Mouse (Mus musculus) thymus, postnatal 25 days (tissue): ENCODE data around the gene Mafk.
A peak's percentile ranks its signal among the peaks of the same experiment; 100 is the strongest.

Experiments used
- DNase-seq: peaks from one replicate; pipeline ENCODE4 v3.0.0; 2022

Mafk gene

GRCm38 (mm10) chr5:139797473-139798167, 6.3 kb downstream of the Mafk start:
- DNase-seq = no peak

DNA sequence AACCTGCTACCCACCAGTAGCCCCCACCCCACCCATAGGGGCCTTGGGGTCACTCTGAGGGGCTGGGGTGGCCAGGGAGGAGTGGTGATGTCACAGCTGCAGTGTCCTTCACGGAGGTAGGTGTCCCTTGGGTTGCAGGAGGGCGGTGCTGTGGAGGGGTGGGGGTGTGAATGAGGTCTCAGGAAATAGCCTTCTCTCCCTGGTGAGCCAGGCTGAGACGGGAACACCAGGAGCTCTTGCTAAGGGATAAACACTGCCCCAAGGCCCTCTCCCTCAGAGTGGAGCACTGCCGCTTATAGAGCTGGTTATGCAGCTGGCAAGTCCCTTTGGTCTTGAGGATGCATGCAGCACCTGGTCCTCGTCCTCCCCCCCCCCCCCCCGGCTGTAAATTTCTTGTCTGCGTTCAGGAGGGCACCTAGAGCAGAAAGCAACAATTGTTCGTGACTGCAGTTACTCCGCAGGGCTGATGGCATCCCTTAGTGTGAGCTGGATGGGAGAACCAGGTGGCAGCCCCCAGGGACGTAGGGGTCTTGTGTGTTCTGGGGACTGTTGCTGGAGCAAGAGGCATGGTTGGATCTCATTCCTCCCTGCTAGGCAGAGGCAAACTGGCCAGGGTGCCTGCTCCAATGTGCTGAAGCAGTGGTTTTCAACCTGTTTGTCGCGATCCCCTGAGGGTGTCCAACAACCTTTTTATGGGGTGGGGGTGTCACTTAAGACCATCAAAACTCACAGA, 7.0 kb downstream of the Mafk start:
- DNase-seq = no peak

GRCm38 (mm10) chr5:139799041-139799440, 7.7 kb downstream of the Mafk start:
- no peak for DNase-seq

GRCm38 (mm10) chr5:139799801-139800590, 8.7 kb downstream of the Mafk start:
- DNase-seq = no peak

DNA sequence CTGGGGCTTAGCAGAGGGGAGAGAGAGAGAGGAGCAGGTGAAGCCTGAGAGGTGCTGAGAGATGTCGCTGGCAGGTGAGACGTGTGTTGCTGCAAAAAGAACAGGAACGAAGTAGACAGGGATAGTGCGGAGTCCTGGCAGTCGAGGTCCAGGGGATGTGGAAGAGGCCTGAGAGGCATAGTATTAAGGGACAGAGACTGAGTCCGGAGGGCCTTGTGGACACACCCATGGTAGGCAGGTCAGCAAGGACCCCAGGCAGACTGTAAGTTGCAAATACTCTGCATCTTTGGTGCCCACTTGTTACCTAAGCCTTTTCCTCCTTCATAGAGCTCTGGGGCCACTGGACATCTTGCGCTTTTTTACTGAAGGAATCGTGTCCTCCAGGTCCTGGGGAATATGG, 9.9 kb downstream of the Mafk start:
- no peak for DNase-seq

DNA sequence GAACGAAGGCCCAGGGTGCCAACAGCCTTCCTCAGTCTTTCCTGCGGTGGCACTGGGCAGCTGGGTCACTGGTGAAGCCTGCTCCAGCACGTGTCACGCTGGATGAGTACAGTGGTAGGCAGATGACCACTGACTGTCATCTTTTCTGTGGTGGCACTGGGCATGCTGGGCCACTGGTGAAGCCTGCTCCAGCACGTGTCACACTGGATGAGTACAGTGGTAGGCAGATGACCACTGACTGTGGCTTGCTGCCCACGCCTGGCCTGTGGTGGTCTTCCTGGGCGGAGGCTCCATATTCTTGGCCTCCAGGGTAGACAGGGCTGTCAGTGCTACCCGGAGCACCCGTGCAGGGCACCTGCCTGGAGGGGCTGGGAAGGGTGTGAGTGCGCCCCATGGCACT, 10.6 kb downstream of the Mafk start:
- DNase-seq = no peak

DNA sequence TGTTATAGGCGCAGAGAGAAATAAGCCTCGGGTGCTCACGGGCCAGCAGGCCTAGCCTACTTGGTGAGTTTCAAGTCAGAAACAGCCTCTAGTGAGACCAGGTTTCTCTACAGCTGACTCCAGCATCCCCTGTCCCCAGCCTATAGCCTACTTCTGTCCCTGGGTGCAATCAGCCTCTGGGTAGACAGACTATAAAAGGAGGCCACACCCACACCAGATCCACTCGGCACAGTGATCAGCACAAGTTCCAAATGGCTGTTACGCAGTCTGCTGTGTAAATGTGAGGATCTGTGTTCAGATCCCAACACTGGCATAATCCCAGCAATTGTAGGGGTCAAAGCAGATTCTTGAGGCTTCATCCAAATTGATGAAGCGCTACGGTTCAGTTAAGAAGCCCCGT, 11.9 kb downstream of the Mafk start:
- no peak for DNase-seq

DNA sequence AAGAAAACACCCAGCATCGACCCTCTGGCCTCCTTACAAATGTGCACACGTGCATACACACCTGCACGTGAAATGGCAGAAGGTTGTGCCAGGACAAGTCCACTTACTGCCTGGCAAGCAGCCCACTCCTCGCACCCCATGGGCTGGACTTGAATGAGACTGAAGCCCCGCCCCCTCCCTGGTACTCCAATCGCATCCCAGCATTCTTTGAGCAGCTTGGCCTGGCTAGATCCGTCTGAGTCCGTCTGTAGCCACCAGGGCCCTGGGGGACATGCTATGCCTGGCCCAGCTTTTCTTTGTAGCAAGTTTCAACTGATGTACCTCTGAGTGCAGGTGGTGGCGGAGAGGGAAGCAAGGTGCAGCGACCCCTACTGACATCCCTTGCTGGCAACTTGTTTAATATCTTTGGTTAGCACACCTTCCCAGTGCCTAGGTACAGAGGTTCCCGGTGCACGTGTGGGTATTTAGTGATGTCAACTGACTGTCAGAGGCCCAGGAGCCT, 12.3 kb downstream of the Mafk start:
- peak; percentile 44 for DNase-seq

GRCm38 (mm10) chr5:139804107-139804551, 12.8 kb downstream of the Mafk start:
- DNase-seq = no peak

DNA sequence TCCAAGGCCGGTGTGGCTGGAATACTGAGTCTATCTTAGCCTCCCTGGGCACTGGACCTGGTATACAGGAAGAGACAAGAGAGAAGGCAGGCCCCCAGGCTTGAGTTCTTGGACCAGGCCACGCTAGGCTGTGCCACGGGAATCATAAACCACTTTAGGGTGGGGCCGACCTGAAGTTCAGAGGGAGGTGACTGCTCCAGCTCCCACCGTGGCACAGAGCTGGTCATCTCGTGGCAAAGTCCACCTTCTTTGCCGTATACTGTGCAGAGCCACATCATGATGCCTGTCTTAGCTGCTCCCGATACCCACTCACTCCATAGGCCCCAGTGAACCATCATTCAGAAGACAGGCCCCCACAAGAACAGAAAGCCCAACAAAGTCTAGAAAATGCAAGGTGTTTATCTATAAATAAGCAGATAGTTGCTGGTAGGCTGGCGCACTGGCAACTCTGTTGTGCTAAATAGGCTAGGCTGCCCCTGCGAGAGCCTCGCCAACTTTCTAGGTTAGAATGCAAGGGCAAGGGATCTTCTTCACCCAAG, 13.3 kb downstream of the Mafk start:
- DNase-seq = no peak

- no peak for DNase-seq
These were observed 14.6 kb downstream of the Mafk start for GRCm38 (mm10) chr5:139805924-139806323.

- DNase-seq = no peak
These were observed 18.1 kb downstream of the Mafk start for GRCm38 (mm10) chr5:139809397-139809796.

GRCm38 (mm10) chr5:139811677-139812397, 20.5 kb downstream of the Mafk start:
- DNase-seq = no peak

DNA sequence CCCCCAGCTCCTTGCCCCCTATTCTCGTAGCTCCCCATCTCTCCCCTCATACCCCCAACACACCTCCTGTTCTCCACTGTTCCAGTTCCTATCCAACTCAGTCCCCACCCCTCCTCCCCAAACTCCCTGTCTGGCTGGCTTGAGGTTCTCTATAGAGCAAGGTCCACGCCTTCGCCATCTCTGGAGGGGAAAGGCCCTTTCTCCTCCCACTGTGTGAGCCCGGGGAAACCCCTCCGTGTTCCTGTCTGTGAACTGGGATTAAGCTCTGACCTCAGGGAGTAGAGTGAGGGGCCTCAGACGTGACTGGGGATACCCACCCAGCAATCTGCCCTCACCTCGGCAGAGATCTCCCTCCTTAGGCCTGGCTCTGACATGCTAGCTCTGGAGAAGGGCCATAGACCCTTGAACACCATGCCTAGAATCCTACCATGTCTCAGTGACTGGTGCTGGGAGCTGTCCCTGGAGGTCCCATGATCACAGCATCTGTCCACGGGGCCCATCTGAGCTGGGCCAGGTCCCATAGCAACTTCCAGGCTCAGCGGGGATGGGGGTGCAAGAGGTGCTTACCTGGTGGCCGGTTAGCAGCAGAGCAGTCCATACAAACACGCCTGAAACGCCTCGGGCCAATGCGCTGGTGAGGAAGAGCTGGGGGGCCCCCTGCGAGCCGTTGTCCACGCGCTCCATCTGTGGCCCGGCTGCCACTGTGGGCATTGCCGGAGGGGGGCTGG, 21.2 kb downstream of the Mafk start:
- DNase-seq = no peak

GRCm38 (mm10) chr5:139813126-139813490, 21.8 kb downstream of the Mafk start:
- DNase-seq = no peak

- DNase-seq = no peak
These were observed 22.7 kb downstream of the Mafk start for GRCm38 (mm10) chr5:139813963-139814381.

- DNase-seq = no peak
These were observed 24.7 kb downstream of the Mafk start for GRCm38 (mm10) chr5:139815964-139816363.

GRCm38 (mm10) chr5:139816445-139816844, 25.1 kb downstream of the Mafk start:
- DNase-seq = no peak

DNA sequence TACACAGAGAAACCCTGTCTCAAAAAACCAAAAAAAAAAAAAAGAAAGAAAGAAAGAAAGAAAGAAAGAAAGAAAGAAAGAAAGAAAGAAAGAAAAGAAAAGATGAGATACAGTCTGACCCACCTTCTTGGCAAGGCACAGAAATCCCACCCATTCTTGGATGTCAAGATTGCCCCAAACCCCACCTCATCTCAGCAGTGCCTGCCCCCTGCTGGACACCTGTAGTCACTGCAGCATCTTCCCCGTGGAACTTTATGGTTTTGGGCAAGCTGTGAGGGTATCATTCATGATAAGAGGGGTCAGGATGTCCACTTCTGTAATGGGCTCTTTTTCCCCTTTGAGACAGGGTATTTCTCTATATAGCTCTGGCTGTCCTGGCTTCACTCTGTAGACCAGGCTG, 26.0 kb downstream of the Mafk start:
- no peak for DNase-seq

- no peak for DNase-seq
These were observed 26.7 kb downstream of the Mafk start for GRCm38 (mm10) chr5:139818056-139818455.

DNA sequence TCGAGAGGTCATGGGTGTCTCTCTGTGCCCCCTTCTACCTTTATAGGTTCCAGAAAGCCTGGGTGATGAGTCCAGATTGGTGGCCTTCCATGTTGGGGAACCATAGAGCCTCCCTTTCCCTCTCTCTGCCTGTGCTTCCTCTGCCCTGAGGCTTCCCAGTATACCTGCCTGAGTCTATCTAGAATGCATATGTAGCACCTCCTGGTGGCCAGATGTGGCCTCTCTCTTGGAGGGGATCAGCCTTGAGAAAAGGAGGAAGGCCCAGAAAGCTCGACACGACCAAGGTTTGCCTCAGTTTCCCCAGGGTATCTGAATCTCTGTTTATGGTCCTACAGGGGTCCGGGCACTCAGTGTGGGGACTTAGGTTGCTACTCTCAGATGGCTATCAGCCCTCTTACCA, 27.5 kb downstream of the Mafk start:
- peak; percentile 67 for DNase-seq
